Mouse (Mus musculus) MEL (cell line): ENCODE data around the gene Asns. TPM values are rescaled to one million over a fixed set of nuclear protein-coding genes. Genes with fewer than 3 reads are reported as not detected.

ENCODE experiments used
- DNase-seq: peaks from one replicate; pipeline ENCODE4 v3.0.0; 2011; ENCODE audit warnings: low read depth, low spot score
- H3K27ac ChIP-seq: 2 replicates; pipeline ENCODE4 v1.5.1; 2012; ENCODE audit warnings: low read depth, mild to moderate bottlenecking, control low read depth, low read length, moderate library complexity; ENCODE audit not compliant: control insufficient read depth
- H3K27me3 ChIP-seq, 2 experiments: fragments of 150-350 bp in 1 of 2; sonication (generic) in 1 of 2; 2 replicates each; pipeline ENCODE4 v1.6.1; 2012; ENCODE audit warnings: low read length in 2 of 2, mild to moderate bottlenecking in 2 of 2, improper control_type of control experiment in 1 of 2, moderate library complexity in 1 of 2; ENCODE audit not compliant: insufficient read depth in 2 of 2, control insufficient read depth in 1 of 2
- H3K36me3 ChIP-seq, 2 experiments: 2 replicates each; pipeline ENCODE4 v1.6.1; 2012 to 2014; ENCODE audit warnings: low read length in 2 of 2, improper control_type of control experiment in 1 of 2, inconsistent platforms in 1 of 2, mild to moderate bottlenecking in 1 of 2; ENCODE audit not compliant: insufficient read depth in 2 of 2, control insufficient read depth in 1 of 2
- H3K4me1 ChIP-seq, 2 experiments: fragments of 150-350 bp in 1 of 2; sonication (generic) in 1 of 2; 2 replicates each; pipeline ENCODE4 v1.6.1; 2012; ENCODE audit warnings: low read length in 2 of 2, improper control_type of control experiment in 1 of 2, mild to moderate bottlenecking in 1 of 2; ENCODE audit not compliant: insufficient read depth in 2 of 2, control insufficient read depth in 1 of 2
- H3K4me3 ChIP-seq, 2 experiments: fragments of 150-350 bp in 1 of 2; sonication (generic) in 1 of 2; 2 replicates each; pipeline ENCODE4 v1.5.1; 2012; ENCODE audit warnings: low read depth in 2 of 2, low read length in 2 of 2, mild to moderate bottlenecking in 2 of 2, moderate library complexity in 2 of 2, control low read depth in 1 of 2, improper control_type of control experiment in 1 of 2; ENCODE audit not compliant: control insufficient read depth in 1 of 2, insufficient read depth in 1 of 2
- H3K79me2 ChIP-seq: 2 replicates; pipeline ENCODE4 v1.6.1; 2012; ENCODE audit warnings: mild to moderate bottlenecking, low read length, moderate library complexity; ENCODE audit not compliant: control insufficient read depth, poor library complexity, insufficient read depth
- H3K9ac ChIP-seq: 2 replicates; pipeline ENCODE4 v1.6.1; 2012; ENCODE audit warnings: low read depth, mild to moderate bottlenecking, control low read depth, low read length, moderate library complexity; ENCODE audit not compliant: control insufficient read depth, poor library complexity, severe bottlenecking
- H3K9me3 ChIP-seq: fragments of 150-350 bp; sonication (generic); replicated peaks from 2 replicates; pipeline ENCODE4 v1.6.1; 2012; ENCODE audit warnings: mild to moderate bottlenecking, low read length, improper control_type of control experiment, moderate library complexity; ENCODE audit not compliant: insufficient read depth
- CHD2 ChIP-seq: IDR thresholded peaks from 2 replicates; pipeline ENCODE4 v1.6.1; 2011; ENCODE audit warnings: low read length, improper control_type of control experiment
- CTCF ChIP-seq, 3 experiments: IDR thresholded peaks in 2 of 3; conservative IDR thresholded peaks in 1 of 3; 2 replicates each; pipeline ENCODE4 v1.5.1; 2011 to 2012; ENCODE audit warnings: low read length in 3 of 3, low read depth in 2 of 3, mild to moderate bottlenecking in 2 of 3, improper control_type of control experiment in 1 of 3, inconsistent platforms in 1 of 3, mixed read lengths in 1 of 3, moderate library complexity in 1 of 3; ENCODE audit not compliant: control insufficient read depth in 1 of 3, insufficient read depth in 1 of 3, poor library complexity in 1 of 3, severe bottlenecking in 1 of 3
- ELF1 ChIP-seq: IDR thresholded peaks from 2 replicates; pipeline ENCODE4 v1.6.1; 2014; ENCODE audit warnings: low read depth, mild to moderate bottlenecking, inconsistent platforms, low read length, improper control_type of control experiment, moderate library complexity
- EP300 ChIP-seq, 2 experiments: IDR thresholded peaks; 2 replicates each; pipeline ENCODE4 v1.6.1; 2011; ENCODE audit warnings: improper control_type of control experiment in 2 of 2, low read length in 2 of 2, low read depth in 1 of 2, mild to moderate bottlenecking in 1 of 2
- ETS1 ChIP-seq: IDR thresholded peaks from 2 replicates; pipeline ENCODE4 v1.6.1; 2012; ENCODE audit warnings: low read depth, mild to moderate bottlenecking, inconsistent platforms, low read length, improper control_type of control experiment, moderate library complexity
- GABPA ChIP-seq: IDR thresholded peaks from 2 replicates; pipeline ENCODE4 v1.6.1; 2012; ENCODE audit warnings: low read depth, mild to moderate bottlenecking, inconsistent platforms, low read length, improper control_type of control experiment, moderate library complexity
- HCFC1 ChIP-seq: IDR thresholded peaks from 2 replicates; pipeline ENCODE4 v1.6.1; 2012; ENCODE audit warnings: low read depth, mild to moderate bottlenecking, inconsistent platforms, low read length, improper control_type of control experiment, moderate library complexity
- KAT2A ChIP-seq: conservative IDR thresholded peaks from 2 replicates; pipeline ENCODE4 v1.6.1; 2012; ENCODE audit warnings: low read depth, low read length, improper control_type of control experiment, inconsistent platforms
- MAFK ChIP-seq: IDR thresholded peaks from 2 replicates; pipeline ENCODE4 v1.6.1; 2011; ENCODE audit warnings: low read depth, mild to moderate bottlenecking, low read length, improper control_type of control experiment, borderline replicate concordance
- MAZ ChIP-seq: IDR thresholded peaks from 2 replicates; pipeline ENCODE4 v1.6.1; 2012; ENCODE audit warnings: low read depth, mild to moderate bottlenecking, inconsistent platforms, low read length, improper control_type of control experiment
- MEF2A ChIP-seq: IDR thresholded peaks from 2 replicates; pipeline ENCODE4 v1.6.1; 2014; ENCODE audit warnings: low read depth, mild to moderate bottlenecking, inconsistent platforms, low read length, improper control_type of control experiment; ENCODE audit not compliant: poor library complexity, insufficient replicate concordance, severe bottlenecking; ENCODE audit errors: extremely low read depth
- NRF1 ChIP-seq: IDR thresholded peaks from 2 replicates; pipeline ENCODE4 v1.6.1; 2014; ENCODE audit warnings: low read depth, mild to moderate bottlenecking, inconsistent platforms, low read length, improper control_type of control experiment, moderate library complexity; ENCODE audit not compliant: poor library complexity, insufficient read depth, severe bottlenecking
- POLR2A ChIP-seq, 2 experiments: IDR thresholded peaks; 2 replicates each; pipeline ENCODE4 v1.6.1; 2011 to 2012; ENCODE audit warnings: low read length in 2 of 2, mild to moderate bottlenecking in 2 of 2, control low read depth in 1 of 2, improper control_type of control experiment in 1 of 2, low read depth in 1 of 2, moderate library complexity in 1 of 2; ENCODE audit not compliant: control insufficient read depth in 1 of 2, insufficient read depth in 1 of 2, poor library complexity in 1 of 2
- POLR2AphosphoS5 ChIP-seq: IDR thresholded peaks from 2 replicates; pipeline ENCODE4 v1.6.1; 2012; ENCODE audit warnings: low read depth, borderline replicate concordance, mild to moderate bottlenecking, inconsistent platforms, low read length, moderate library complexity, mixed read lengths
- RAD21 ChIP-seq: IDR thresholded peaks from 2 replicates; pipeline ENCODE4 v1.6.1; 2011; ENCODE audit warnings: mild to moderate bottlenecking, low read depth, low read length, improper control_type of control experiment
- TAL1 ChIP-seq: IDR thresholded peaks from 2 replicates; pipeline ENCODE4 v1.6.1; 2012; ENCODE audit warnings: mild to moderate bottlenecking, inconsistent platforms, low read length, moderate library complexity, mixed read lengths
- UBTF ChIP-seq: IDR thresholded peaks from 2 replicates; pipeline ENCODE4 v1.6.1; 2012; ENCODE audit warnings: low read depth, mild to moderate bottlenecking, inconsistent platforms, low read length, improper control_type of control experiment, moderate library complexity, borderline replicate concordance; ENCODE audit not compliant: insufficient read depth
- USF1 ChIP-seq: IDR thresholded peaks from 2 replicates; pipeline ENCODE4 v1.6.1; 2014; ENCODE audit warnings: low read depth, mild to moderate bottlenecking, inconsistent platforms, low read length, improper control_type of control experiment, moderate library complexity
- USF2 ChIP-seq, 2 experiments: IDR thresholded peaks; 2 replicates each; pipeline ENCODE4 v1.6.1; 2011 to 2012; ENCODE audit warnings: improper control_type of control experiment in 2 of 2, low read length in 2 of 2, borderline replicate concordance in 1 of 2, inconsistent platforms in 1 of 2, low read depth in 1 of 2, mild to moderate bottlenecking in 1 of 2; ENCODE audit not compliant: insufficient read depth in 1 of 2
- ZC3H11A ChIP-seq: IDR thresholded peaks from 2 replicates; pipeline ENCODE4 v1.6.1; 2012; ENCODE audit warnings: low read depth, mild to moderate bottlenecking, inconsistent platforms, low read length, improper control_type of control experiment
- ZNF384 ChIP-seq: IDR thresholded peaks from 2 replicates; pipeline ENCODE4 v1.6.1; 2012; ENCODE audit warnings: low read depth, mild to moderate bottlenecking, inconsistent platforms, low read length, improper control_type of control experiment
- polyA plus RNA-seq, 2 experiments: library from polyadenylated mRNA; stranded (reverse) in 1 of 2; unstranded in 1 of 2; fragments of >175 nt in 1 of 2; fragments of >200 nt in 1 of 2; gene quantifications; 2 replicates each; pipeline versions ENCODE4 v1.2.1 to v1.2.4; 2012; ENCODE audit warnings: low replicate concordance in 2 of 2, low read depth in 1 of 2; ENCODE audit not compliant: insufficient read length in 2 of 2, insufficient read depth in 1 of 2, missing spikeins in 1 of 2
- total RNA-seq: library from RNA; depleted of rRNA; stranded (reverse); fragments of 300-350 nt; gene quantifications from 2 replicates; pipeline ENCODE4 v1.2.3, GENCODE M21; 2012

Gene Asns
- total and polyA plus RNA-seq, 3 experiments, result 342 to 792 TPM; not detected in 1

GRCm38 (mm10) chr6:7714230-7714629, 21.2 kb upstream of the Asns start:
- no peak for DNase-seq
- no peak overlapping the region for H3K9ac ChIP-seq
- TF ChIP-seq USF2 (IDR thresholded peaks at IDR 0.05; ENCODE audit: borderline replicate concordance in 1 of 2, insufficient read depth in 1 of 2, low read depth in 1 of 2, low read length in 2 of 2) (no peak), KAT2A (no peak)
- no peaks in the 10 kb centered on the region for H3K79me2 ChIP-seq
- no peaks in the 10 kb centered on the region for H3K9me3 ChIP-seq
- peaks cover 0 to 2% of the 10 kb centered on the region in 2 experiments; a peak in 1 of 4 replicates for H3K36me3 ChIP-seq
- no peaks in the 10 kb centered on the region for H3K27me3 ChIP-seq
- H3K27ac ChIP-seq, result no peak overlapping the region
- no peak overlapping the region for H3K4me3 ChIP-seq
- H3K4me1 ChIP-seq, result peaks cover 0 to 3% of the 10 kb centered on the region in 2 experiments; a peak in 2 of 4 replicates

- no peaks in the 10 kb centered on the region for H3K9me3 ChIP-seq
- H3K27me3 ChIP-seq, result no peaks in the 10 kb centered on the region
- TF ChIP-seq MAZ (no peak), ZC3H11A (no peak), POLR2A (IDR thresholded peaks at IDR 0.05; ENCODE audit: control insufficient read depth in 1 of 2, insufficient read depth in 1 of 2, low read depth in 1 of 2, low read length in 2 of 2, poor library complexity in 1 of 2) (no peak), NRF1 (no peak), GABPA (no peak), CHD2 (no peak), MAFK (no peak), CTCF (IDR thresholded peaks at IDR 0.05 in 2 of 3, conservative IDR thresholded peaks at IDR 0.05 in 1 of 3; ENCODE audit: control insufficient read depth in 1 of 3, insufficient read depth in 1 of 3, low read depth in 2 of 3, low read length in 3 of 3, poor library complexity in 1 of 3, severe bottlenecking in 1 of 3) (no peak), HCFC1 (no peak), POLR2AphosphoS5 (no peak), EP300 (IDR thresholded peaks at IDR 0.05; ENCODE audit: low read depth in 1 of 2, low read length in 2 of 2) (no peak), ZNF384 (no peak), TAL1 (no peak), ETS1 (no peak), RAD21 (no peak), ELF1 (no peak), MEF2A (no peak), USF1 (no peak), UBTF (no peak)
- DNase-seq, result no peak
- peaks cover 0 to 4% of the 10 kb centered on the region in 2 experiments; a peak in 2 of 4 replicates for H3K36me3 ChIP-seq
- peaks cover 0 to 7% of the 10 kb centered on the region in 2 experiments; a peak in 3 of 4 replicates for H3K4me1 ChIP-seq
- H3K79me2 ChIP-seq, result no peaks in the 10 kb centered on the region
- H3K27ac ChIP-seq, result no peak overlapping the region
- no peak overlapping the region for H3K4me3 ChIP-seq
- H3K9ac ChIP-seq, result no peak overlapping the region
These were observed 18.8 kb upstream of the Asns start for GRCm38 (mm10) chr6:7711837-7712330.
